Mouse (Mus musculus) layer of hippocampus, adult 11-12 months (tissue): ENCODE measurements around the gene Gm4297.
"Not testable (repeated sequence)": the region's sequence is repeated elsewhere in the genome, so short reads cannot be mapped to it uniquely, and the experiment has no call there.

Source experiments
- DNase-seq: peaks from one replicate; pipeline ENCODE4 v3.0.0; 2022; ENCODE audit warnings: low spot score

The Gm4297 gene

DNA sequence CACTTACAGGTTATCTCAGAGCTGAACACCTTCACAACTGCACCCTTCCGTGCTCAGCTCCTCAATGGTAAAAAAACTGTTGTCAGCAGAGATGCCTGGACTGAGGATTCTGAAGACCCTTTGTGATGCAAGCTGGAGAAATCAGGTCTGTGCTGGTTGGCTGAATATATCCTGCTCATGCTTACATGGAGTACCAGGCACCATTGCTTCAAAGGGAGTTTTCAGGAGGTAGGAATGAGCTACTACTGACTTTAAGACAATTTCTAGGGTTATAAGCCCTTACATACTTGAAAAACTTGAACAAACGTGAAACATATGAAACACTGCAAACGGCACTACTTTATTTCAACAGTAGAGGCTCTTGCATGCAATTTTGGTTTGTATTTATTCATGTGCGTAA, at the start of gene Gm4297:
Gm4297 (minus strand) TSS at position 101 of the 400 bp plus-strand sequence.
- DNase-seq = not testable (repeated sequence)
